Mouse (Mus musculus): Measurements from ENCODE around the gene Gabra3. TPM values are rescaled to one million over a fixed set of nuclear protein-coding genes. Genes with fewer than 3 reads are reported as not detected.

Gene Gabra3
- total RNA-seq (2022), result 100 to 1,000 TPM in 2 of 4 experiments, 10 to 100 TPM in 2; 91.1 to 104 (median 98.5) TPM

DNA sequence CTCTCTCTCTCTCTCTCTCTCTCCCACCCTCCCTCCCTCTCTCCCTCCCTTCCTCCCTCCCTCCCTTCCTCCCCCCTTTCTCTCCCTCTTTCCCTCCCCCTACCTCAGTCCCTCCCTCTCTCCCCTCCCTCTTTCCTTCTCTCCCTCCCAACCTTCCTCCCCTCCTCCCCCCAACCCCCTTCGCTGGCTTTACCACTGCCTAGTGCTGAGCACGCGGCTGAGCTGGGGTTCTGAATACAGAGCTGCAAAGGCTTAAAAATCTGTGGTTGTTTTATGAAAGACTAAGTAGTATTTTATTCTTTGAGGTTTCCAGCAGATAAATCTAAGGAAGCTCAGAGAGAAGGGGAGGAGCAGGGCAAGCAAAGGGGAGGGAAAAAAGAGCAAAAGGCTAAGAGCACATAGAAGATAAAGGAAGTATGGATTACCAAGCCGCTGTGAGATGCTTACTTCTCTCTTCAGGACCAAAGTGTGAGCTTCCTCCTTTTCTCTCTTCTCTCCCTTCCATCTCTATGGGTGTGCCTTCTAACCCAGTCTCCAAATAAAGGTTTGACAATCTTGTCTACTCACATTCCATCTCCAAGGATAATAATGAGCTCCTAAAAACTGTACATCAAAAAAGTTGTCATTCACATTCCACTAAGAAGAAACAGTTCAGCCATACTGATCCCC, at the start of gene Gabra3:
TSS of gene Gabra3 (minus strand) at position 619 of the 669 bp plus-strand sequence.
- DNase-seq (ENCODE audit: low spot score in 2 of 2), result no peak

DNA sequence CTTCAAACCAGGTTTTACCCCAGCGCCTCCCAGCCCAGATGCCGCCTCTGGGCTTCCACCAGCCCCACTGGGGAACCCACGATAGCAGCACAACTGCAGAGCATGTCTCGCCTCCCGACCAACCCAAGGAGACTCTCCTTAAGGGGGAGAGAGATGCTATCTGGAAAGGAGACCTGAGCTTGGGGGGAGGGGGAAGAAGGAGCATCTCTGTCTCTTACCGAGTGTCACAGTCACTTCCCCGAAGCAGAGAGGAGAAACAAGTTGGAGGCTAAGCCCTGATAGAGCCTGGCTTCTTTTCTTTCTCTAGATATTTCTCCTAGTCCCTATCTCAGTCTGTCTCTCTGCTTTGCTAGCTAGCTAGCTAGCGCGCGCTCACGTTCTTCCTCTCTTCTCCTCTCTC, 859 bp downstream of the Gabra3 start:
- DNase-seq (ENCODE audit: low spot score in 2 of 2), result peak; percentile 3 to 12

GRCm38 (mm10) chrX:72655381-72655780, 1.3 kb downstream of the Gabra3 start:
- no peak for DNase-seq (ENCODE audit: low spot score in 2 of 2)

DNA sequence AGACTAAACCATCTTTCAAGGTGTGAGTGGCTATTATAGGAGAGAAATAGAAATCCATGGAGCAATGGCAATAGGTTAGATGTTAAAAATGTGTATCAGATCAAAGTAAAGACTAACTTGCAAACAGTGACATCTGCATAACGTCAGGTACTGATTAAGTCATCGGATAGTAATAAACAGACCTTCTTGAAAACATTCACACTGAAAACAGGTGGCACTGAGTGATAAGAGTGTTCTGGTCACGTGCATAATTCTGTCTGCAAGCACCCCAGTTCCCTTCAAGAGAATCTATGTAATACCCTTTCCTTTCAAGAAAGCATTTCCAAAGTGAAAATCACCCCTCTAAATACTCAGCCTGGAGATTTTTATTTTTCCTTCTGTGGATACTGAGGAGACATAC, 6.0 kb downstream of the Gabra3 start:
- DNase-seq (ENCODE audit: low spot score in 2 of 2), result no peak

GRCm38 (mm10) chrX:72644691-72645090, 12.0 kb downstream of the Gabra3 start:
- no peak for DNase-seq (ENCODE audit: low spot score in 2 of 2)

GRCm38 (mm10) chrX:72497284-72497683, 159.4 kb downstream of the Gabra3 start:
- no peak for DNase-seq (ENCODE audit: low spot score in 2 of 2)

- no peak for DNase-seq (ENCODE audit: low spot score in 2 of 2)
These were observed 166.8 kb downstream of the Gabra3 start for GRCm38 (mm10) chrX:72489806-72490205.

GRCm38 (mm10) chrX:72386758-72387157, 269.9 kb downstream of the Gabra3 start, which contains the start of gene Magea10:
TSS of gene Magea10 (minus strand) at chrX:72386858.
- no peak for DNase-seq (ENCODE audit: low spot score in 2 of 2)

Small RNAs within 50 kb of the gene (microRNA-seq; reads per million reads assigned to microRNA genes)
- gene Mir105 (0 reads per million in 2 experiments), gene Mir767 (0 to 0.22 reads per million in 2 experiments)

Other genes with a start within 250 kb of the Gabra3 start
- 1 to 10 TPM; 1.5 to 3.2 (median 2.1) TPM for gene Gabrq, start 168.3 kb upstream of the Gabra3 start, total RNA-seq (2022)